Mouse (Mus musculus) megakaryocyte, embryonic 14.5 days (primary cell): ENCODE data around the gene Fhdc1.

Experiments used
- FLI1 ChIP-seq: IDR thresholded peaks from 2 replicates; pipeline ENCODE4 v1.6.1; 2012; ENCODE audit warnings: low read length, inconsistent platforms, mixed read lengths
- GATA1 ChIP-seq: IDR thresholded peaks from 3 replicates; pipeline ENCODE4 v1.6.1; 2012; ENCODE audit warnings: mixed read lengths, low read length, inconsistent platforms, borderline replicate concordance

GRCm38 (mm10) chr3:84497718-84498117, 17.5 kb upstream of the Fhdc1 start:
- no peak for TF ChIP-seq FLI1
- no peak for TF ChIP-seq GATA1
